Mouse (Mus musculus): ENCODE data around the gene Rnase1.
"Not testable (repeated sequence)": the region's sequence is repeated elsewhere in the genome, so short reads cannot be mapped to it uniquely, and the experiment has no call there.

DNA sequence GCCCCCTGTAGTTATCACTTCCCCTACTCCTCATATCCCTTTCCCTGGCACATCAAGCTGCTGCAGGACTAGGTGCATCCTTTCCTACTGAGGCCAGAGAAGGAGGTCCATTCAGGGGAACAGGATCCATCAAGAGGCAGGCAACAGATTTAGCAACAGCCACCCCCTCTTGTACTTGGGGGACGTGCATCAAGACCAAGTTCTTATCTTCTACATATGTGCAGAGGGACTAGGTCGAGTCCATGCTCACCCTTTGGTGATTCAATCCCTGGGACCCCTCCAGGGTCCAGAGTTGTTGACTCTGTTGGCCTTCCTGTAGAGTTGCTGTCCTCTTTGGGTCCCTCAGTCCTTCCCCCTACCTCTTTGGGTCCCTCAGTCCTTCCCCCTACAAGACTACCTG lies 34.5 kb upstream of the Rnase1 start:
- TF ChIP-seq CTCF (conservative IDR thresholded peaks at IDR 0.05 in 1 of 2, IDR thresholded peaks at IDR 0.05 in 1 of 2; ENCODE audit: low read depth in 2 of 2, low read length in 2 of 2); MXI1 (IDR thresholded peaks at IDR 0.05; ENCODE audit: low read depth, low read length); ETS1 (conservative IDR thresholded peaks at IDR 0.05; ENCODE audit: low read depth, low read length); POLR2A (IDR thresholded peaks at IDR 0.05; ENCODE audit: low read depth, low read length); MAFK (IDR thresholded peaks at IDR 0.05; ENCODE audit: insufficient replicate concordance, low read length): not testable (repeated sequence)

All from CH12.LX (cell line).